Mouse (Mus musculus): ENCODE measurements around the gene Cry2. TPM values are rescaled to one million over a fixed set of nuclear protein-coding genes. Genes with fewer than 3 reads are reported as not detected.
A peak's percentile ranks its signal among the peaks of the same experiment; 100 is the strongest.

Gene Cry2
- polyA plus RNA-seq, 1 experiment: 8.4 TPM

DNA sequence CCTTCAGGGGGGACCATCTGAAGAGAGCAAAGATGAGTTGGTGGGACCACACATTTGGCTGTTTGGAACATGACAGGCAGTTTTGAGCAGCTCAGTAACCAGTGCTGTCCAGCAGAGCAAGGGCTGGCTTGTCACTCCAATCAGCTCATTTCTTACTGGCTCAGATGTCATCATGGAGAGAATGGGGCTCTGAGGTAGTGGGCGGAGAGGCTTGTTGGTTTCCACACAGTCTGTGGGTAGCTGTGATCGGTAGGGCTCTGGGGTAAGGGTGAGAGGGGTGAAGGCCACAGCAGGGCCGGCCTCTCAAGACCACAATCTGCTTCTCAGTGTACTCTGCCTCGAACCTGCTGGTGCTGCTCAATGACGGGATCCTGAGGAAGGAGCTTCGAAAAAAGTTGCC is 57.5 kb downstream of the Cry2 start:
- WGBS: 85% methylated on average over 6 of the region's 6 CpGs
- Histone ChIP-seq H3K4me1 (ENCODE audit: control insufficient read depth, insufficient read depth, insufficient read length) (peaks cover 8% of the 10 kb centered on the region; the same call in 1 of the 2 replicates), H3K27ac (ENCODE audit: insufficient read depth, low read length) (no peak overlapping the region), H3K27me3 (ENCODE audit: control insufficient read depth, insufficient read depth, low read length) (no peaks in the 10 kb centered on the region), H3K36me3 (ENCODE audit: control insufficient read depth, insufficient read depth, low read length) (peaks cover 25% of the 10 kb centered on the region), H3K4me3 (ENCODE audit: extremely low read depth, insufficient read depth, insufficient read length) (peak overlapping the region; percentile 90; the same call in 1 of the 2 replicates)
- DNase-seq (ENCODE audit: low read depth in 1 of 2, low spot score in 2 of 2): no peak
- TF ChIP-seq CTCF (IDR thresholded peaks at IDR 0.05; ENCODE audit: extremely low read depth, insufficient read depth, insufficient read length, insufficient replicate concordance) (no peak), POLR2A (IDR thresholded peaks at IDR 0.05; ENCODE audit: low read depth, low read length) (no peak)

DNA sequence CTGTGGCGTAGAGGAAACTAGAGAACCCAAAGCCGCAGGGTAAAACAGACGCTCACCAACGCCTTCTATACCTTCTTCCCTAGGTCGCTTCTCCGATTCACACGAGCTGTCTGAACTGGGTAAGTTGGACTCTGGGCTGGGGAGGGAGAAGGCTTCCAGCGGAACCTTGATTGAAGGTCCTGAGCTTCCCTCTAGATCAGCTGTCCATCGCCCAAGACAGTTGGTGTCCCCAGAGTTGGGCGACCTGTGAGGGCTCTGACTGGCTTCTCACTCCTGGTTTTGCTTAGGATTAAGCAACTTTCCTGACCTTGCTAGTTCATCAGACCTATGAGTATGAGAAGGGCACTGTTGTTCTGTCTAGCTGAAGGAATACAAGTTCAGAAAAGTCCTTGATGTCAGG is 58.1 kb downstream of the Cry2 start:
- Histone ChIP-seq H3K27ac (ENCODE audit: insufficient read depth, low read length) (peak overlapping the region; percentile 76; the same call in 1 of the 2 replicates), H3K4me3 (ENCODE audit: extremely low read depth, insufficient read depth, insufficient read length) (peak overlapping the region; percentile 90), H3K27me3 (ENCODE audit: control insufficient read depth, insufficient read depth, low read length) (peaks cover 4% of the 10 kb centered on the region), H3K36me3 (ENCODE audit: control insufficient read depth, insufficient read depth, low read length) (peaks cover 22% of the 10 kb centered on the region), H3K4me1 (ENCODE audit: control insufficient read depth, insufficient read depth, insufficient read length) (peaks cover 11% of the 10 kb centered on the region)
- no peak for DNase-seq (ENCODE audit: low read depth in 1 of 2, low spot score in 2 of 2)
- WGBS: 6% methylated on average over 10 of the region's 10 CpGs
- TF ChIP-seq POLR2A (IDR thresholded peaks at IDR 0.05; ENCODE audit: low read depth, low read length) (no peak), CTCF (IDR thresholded peaks at IDR 0.05; ENCODE audit: extremely low read depth, insufficient read depth, insufficient read length, insufficient replicate concordance) (no peak)

DNA sequence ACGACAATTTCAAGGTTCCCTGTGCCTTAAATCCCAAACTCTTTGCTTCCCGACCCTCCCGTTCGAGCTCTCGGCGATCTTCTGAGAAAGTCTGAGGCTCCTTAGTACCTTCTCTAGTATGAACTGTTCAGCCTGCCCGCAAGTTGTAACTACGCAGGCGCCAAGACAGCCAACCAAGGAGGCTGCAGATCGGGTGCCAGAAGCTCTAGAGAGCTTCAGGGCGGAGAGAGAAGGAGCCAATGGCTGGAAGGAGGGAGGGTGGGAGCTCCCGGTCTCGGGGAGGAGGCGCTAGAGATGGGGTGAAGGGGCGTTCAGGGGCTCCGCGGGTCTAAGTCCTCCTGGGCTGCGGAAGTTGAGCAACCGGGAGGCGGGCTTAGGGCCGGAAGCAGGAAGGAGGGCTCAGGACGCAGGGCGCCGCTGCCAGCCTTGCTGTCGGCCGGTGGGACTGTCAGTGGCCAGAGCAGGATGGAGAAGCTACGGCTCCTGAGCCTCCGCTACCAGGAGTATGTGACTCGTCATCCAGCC is 58.7 kb downstream of the Cry2 start:
- Histone ChIP-seq H3K4me1 (ENCODE audit: control insufficient read depth, insufficient read depth, insufficient read length) (peaks cover 18% of the 10 kb centered on the region), H3K27ac (ENCODE audit: insufficient read depth, low read length) (peak overlapping the region; percentile 76), H3K36me3 (ENCODE audit: control insufficient read depth, insufficient read depth, low read length) (peaks cover 16% of the 10 kb centered on the region), H3K4me3 (ENCODE audit: extremely low read depth, insufficient read depth, insufficient read length) (peak overlapping the region; percentile 90), H3K27me3 (ENCODE audit: control insufficient read depth, insufficient read depth, low read length) (peaks cover 7% of the 10 kb centered on the region)
- peak; percentile 93 to 95 for DNase-seq (ENCODE audit: low read depth in 1 of 2, low spot score in 2 of 2)
- WGBS: under 1% methylated on average over 29 of the region's 29 CpGs
- no peak for TF ChIP-seq CTCF (IDR thresholded peaks at IDR 0.05; ENCODE audit: extremely low read depth, insufficient read depth, insufficient read length, insufficient replicate concordance)
- TF ChIP-seq POLR2A (IDR thresholded peaks at IDR 0.05; ENCODE audit: low read depth, low read length): peak; percentile 82

DNA sequence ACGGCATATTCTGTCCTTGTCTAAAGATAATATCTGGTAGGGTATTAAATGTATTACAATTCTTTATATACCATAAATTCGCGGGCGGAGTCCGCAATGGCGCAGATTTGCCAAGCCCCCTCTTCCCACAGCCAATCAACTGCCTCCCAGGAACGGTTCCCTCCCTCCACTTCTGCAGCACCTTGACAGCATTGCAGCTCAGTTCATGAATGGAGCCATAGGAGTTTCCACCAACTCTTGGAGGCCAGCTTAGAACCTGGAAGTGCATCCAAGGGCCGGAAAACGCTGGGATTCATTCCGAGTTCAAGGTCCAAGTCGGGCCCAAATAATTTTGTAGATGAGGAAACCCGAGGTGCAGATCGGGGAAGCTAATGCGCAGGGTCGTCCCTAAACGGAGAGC is 59.3 kb downstream of the Cry2 start, which contains the start of the genes Pex16 and Large2:
Gene Pex16, plus strand, starts transcription at position 163 of the 400 bp plus-strand sequence.
Gene Large2, minus strand, starts transcription at position 356 of the 400 bp plus-strand sequence.
- peak within 1 kb of the TSS; percentile 76 for H3K27ac ChIP-seq (ENCODE audit: insufficient read depth, low read length)
- peaks cover 11% of the 10 kb centered on the region for H3K27me3 ChIP-seq (ENCODE audit: control insufficient read depth, insufficient read depth, low read length)
- H3K36me3 ChIP-seq (ENCODE audit: control insufficient read depth, insufficient read depth, low read length): peaks cover 12% of the 10 kb centered on the region
- peak within 1 kb of the TSS; percentile 90 for H3K4me3 ChIP-seq (ENCODE audit: extremely low read depth, insufficient read depth, insufficient read length)
- peak; percentile 29 to 40 for DNase-seq (ENCODE audit: low read depth in 1 of 2, low spot score in 2 of 2)
- under 1% methylated on average over 16 of the region's 16 CpGs for WGBS
- TF ChIP-seq POLR2A (IDR thresholded peaks at IDR 0.05; ENCODE audit: low read depth, low read length) (no peak), CTCF (IDR thresholded peaks at IDR 0.05; ENCODE audit: extremely low read depth, insufficient read depth, insufficient read length, insufficient replicate concordance) (no peak)
- peaks cover 18% of the 10 kb centered on the region for H3K4me1 ChIP-seq (ENCODE audit: control insufficient read depth, insufficient read depth, insufficient read length)

DNA sequence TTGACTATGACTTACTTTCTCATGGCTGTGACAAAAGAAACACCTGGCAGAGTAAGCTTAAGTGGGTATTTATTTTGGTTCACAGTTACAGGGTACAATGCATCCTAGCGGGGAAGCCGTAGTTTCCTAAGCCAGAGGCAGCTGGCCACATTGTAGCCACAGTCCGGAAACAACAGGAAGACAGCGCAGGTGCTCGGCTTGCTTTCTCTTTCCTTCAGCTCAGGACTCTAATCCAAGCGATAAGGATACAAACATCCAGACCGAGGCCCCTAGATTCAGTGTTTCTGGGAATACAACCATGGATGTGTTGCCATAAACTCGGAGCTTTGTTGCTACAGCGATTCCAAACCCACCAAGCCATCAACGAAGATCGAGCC is 60.4 kb downstream of the Cry2 start:
- Histone ChIP-seq H3K27me3 (ENCODE audit: control insufficient read depth, insufficient read depth, low read length) (peaks cover 11% of the 10 kb centered on the region), H3K4me1 (ENCODE audit: control insufficient read depth, insufficient read depth, insufficient read length) (peaks cover 18% of the 10 kb centered on the region), H3K27ac (ENCODE audit: insufficient read depth, low read length) (no peak overlapping the region), H3K36me3 (ENCODE audit: control insufficient read depth, insufficient read depth, low read length) (peaks cover 1% of the 10 kb centered on the region), H3K4me3 (ENCODE audit: extremely low read depth, insufficient read depth, insufficient read length) (no peak overlapping the region)
- TF ChIP-seq POLR2A (IDR thresholded peaks at IDR 0.05; ENCODE audit: low read depth, low read length) (no peak), CTCF (IDR thresholded peaks at IDR 0.05; ENCODE audit: extremely low read depth, insufficient read depth, insufficient read length, insufficient replicate concordance) (no peak)
- WGBS: 53% methylated on average over 11 of the region's 11 CpGs
- DNase-seq (ENCODE audit: low read depth in 1 of 2, low spot score in 2 of 2): no peak

DNA sequence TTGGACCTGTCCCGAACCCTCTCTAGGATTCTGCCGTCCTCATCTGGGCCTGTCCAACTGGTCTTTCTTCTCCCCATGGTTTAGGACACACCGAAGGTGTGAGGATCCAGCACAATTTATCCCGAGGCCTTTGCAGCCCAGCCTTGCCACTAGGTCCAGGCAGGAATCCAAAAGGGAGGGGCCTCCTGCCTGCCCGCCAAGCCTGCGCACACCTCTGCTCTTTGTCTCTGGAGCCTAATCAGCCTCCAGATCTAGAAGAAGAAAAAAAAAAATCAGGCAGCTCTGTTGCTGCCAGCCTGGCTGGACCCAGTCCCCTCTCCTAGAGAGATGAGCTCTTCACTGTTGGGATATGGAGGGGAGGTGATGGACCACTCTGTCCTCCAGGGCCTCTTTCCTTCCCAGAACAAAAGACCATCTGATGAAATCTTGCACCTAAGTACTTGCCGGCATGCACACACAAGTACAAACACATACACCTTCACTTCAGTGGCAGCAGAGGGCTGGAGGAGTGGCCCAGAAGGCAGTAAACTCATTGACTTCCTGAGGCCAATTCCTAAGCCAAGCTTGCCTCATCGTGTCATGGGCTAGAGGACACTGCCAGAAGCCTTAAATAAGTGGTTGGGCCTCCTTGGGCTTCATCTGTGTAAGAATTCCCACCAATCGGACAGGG is 60.9 kb downstream of the Cry2 start:
- DNase-seq (ENCODE audit: low read depth in 1 of 2, low spot score in 2 of 2): no peak
- peaks cover 11% of the 10 kb centered on the region for H3K27me3 ChIP-seq (ENCODE audit: control insufficient read depth, insufficient read depth, low read length)
- peaks cover 18% of the 10 kb centered on the region for H3K4me1 ChIP-seq (ENCODE audit: control insufficient read depth, insufficient read depth, insufficient read length)
- H3K36me3 ChIP-seq (ENCODE audit: control insufficient read depth, insufficient read depth, low read length): no peaks in the 10 kb centered on the region; the same call in 1 of the 2 replicates
- TF ChIP-seq CTCF (IDR thresholded peaks at IDR 0.05; ENCODE audit: extremely low read depth, insufficient read depth, insufficient read length, insufficient replicate concordance) (no peak), POLR2A (IDR thresholded peaks at IDR 0.05; ENCODE audit: low read depth, low read length) (no peak)
- no peak overlapping the region for H3K27ac ChIP-seq (ENCODE audit: insufficient read depth, low read length)
- WGBS: 75% methylated on average over 9 of the region's 9 CpGs
- no peak overlapping the region for H3K4me3 ChIP-seq (ENCODE audit: extremely low read depth, insufficient read depth, insufficient read length)

Measured in spleen, adult 2 months (tissue).